Mouse (Mus musculus) hindbrain, embryonic 14.5 days (tissue): ENCODE measurements around the gene Ssbp3. TPM values are rescaled to one million over a fixed set of nuclear protein-coding genes. Genes with fewer than 3 reads are reported as not detected.

ENCODE experiments used
- ATAC-seq: fragments of 200-750 bp; cut with Nextera tagmentation; 2 replicates; pipeline ENCODE4 v1.8.0; 2017; ENCODE audit warnings: moderate number of reproducible peaks, mild to moderate bottlenecking, moderate TSS enrichment, moderate library complexity; ENCODE audit not compliant: low FRiP score
- DNase-seq: peaks from one replicate; pipeline ENCODE4 v3.0.0-alpha.2; 2015; ENCODE audit warnings: low spot score
- H3K27ac ChIP-seq: fragments of 300-500 bp; sonication (generic); 2 replicates; pipeline ENCODE4 v1.5.1; 2014; ENCODE audit warnings: mild to moderate bottlenecking, moderate library complexity
- H3K27me3 ChIP-seq: fragments of 300-500 bp; sonication (generic); 2 replicates; pipeline ENCODE4 v1.6.1; 2014; ENCODE audit warnings: mild to moderate bottlenecking, low read length, mixed read lengths; ENCODE audit not compliant: control insufficient read depth, insufficient read depth
- H3K36me3 ChIP-seq: fragments of 300-500 bp; sonication (generic); replicated peaks from 2 replicates; pipeline ENCODE4 v1.6.1; 2014; ENCODE audit not compliant: control insufficient read depth, insufficient read depth
- H3K4me1 ChIP-seq: fragments of 300-500 bp; sonication (generic); replicated peaks from 2 replicates; pipeline ENCODE4 v1.6.1; 2014; ENCODE audit warnings: antibody characterized with exemption, low read length, mixed read lengths; ENCODE audit not compliant: control insufficient read depth, insufficient read depth
- H3K4me2 ChIP-seq: fragments of 300-500 bp; sonication (generic); replicated peaks from 2 replicates; pipeline ENCODE4 v1.6.1; 2014; ENCODE audit warnings: mild to moderate bottlenecking, moderate library complexity
- H3K4me3 ChIP-seq: fragments of 300-500 bp; sonication (generic); replicated peaks from 2 replicates; pipeline ENCODE4 v1.5.1; 2014; ENCODE audit warnings: mild to moderate bottlenecking, low read length
- H3K9ac ChIP-seq: fragments of 300-500 bp; sonication (generic); 2 replicates; pipeline ENCODE4 v1.6.1; 2014
- H3K9me3 ChIP-seq: fragments of 300-500 bp; sonication (generic); 2 replicates; pipeline ENCODE4 v1.6.1; 2016; ENCODE audit warnings: low read length; ENCODE audit not compliant: control insufficient read depth
- WGBS: fragments of 180-500 bp; shearing (Covaris S2); extraction: QIAGEN DNeasy Blood & Tissue Kit; methylation state at CpG from one replicate; pipeline ENCODE4 v1.1.7; 2014; 5-methylcytosine and 5-hydroxymethylcytosine counted together
- polyA plus RNA-seq: library from polyadenylated mRNA; unstranded; fragments of >200 nt; fragmentation: Nextera tagmentation; extraction: Ambion mirVana; gene quantifications from 2 replicates; pipeline ENCODE4 v1.2.1, GENCODE M21; 2014

The Ssbp3 gene
- polyA plus RNA-seq, 1 experiment from 2014 or later, result 100 TPM

- Histone ChIP-seq H3K9me3 (no peaks in the 10 kb centered on the region), H3K36me3 (no peaks in the 10 kb centered on the region), H3K4me2 (no peak overlapping the region), H3K27me3 (no peaks in the 10 kb centered on the region), H3K4me3 (no peak overlapping the region), H3K27ac (no peak overlapping the region), H3K4me1 (peaks cover 37% of the 10 kb centered on the region), H3K9ac (no peak overlapping the region)
- WGBS, result 75% methylated on average over 5 of the region's 5 CpGs
- DNase-seq (no peak), ATAC-seq (no peak)
Observed at GRCm38 (mm10) chr4:106994252-106994651, 83.8 kb downstream of the Ssbp3 start.

GRCm38 (mm10) chr4:106995069-106995468, 84.6 kb downstream of the Ssbp3 start:
- H3K27me3 ChIP-seq, result no peaks in the 10 kb centered on the region
- H3K9ac ChIP-seq, result no peak overlapping the region
- WGBS, result 88% methylated on average over 6 of the region's 6 CpGs
- H3K4me1 ChIP-seq, result peaks cover 37% of the 10 kb centered on the region
- DNase-seq (no peak), ATAC-seq (no peak)
- no peaks in the 10 kb centered on the region for H3K36me3 ChIP-seq
- no peaks in the 10 kb centered on the region for H3K9me3 ChIP-seq
- H3K4me2 ChIP-seq, result no peak overlapping the region
- no peak overlapping the region for H3K4me3 ChIP-seq
- H3K27ac ChIP-seq, result no peak overlapping the region

GRCm38 (mm10) chr4:106995513-106995912, 85.0 kb downstream of the Ssbp3 start:
- Histone ChIP-seq H3K4me3 (no peak overlapping the region), H3K4me1 (peaks cover 38% of the 10 kb centered on the region), H3K27me3 (no peaks in the 10 kb centered on the region), H3K36me3 (no peaks in the 10 kb centered on the region), H3K27ac (no peak overlapping the region), H3K9me3 (no peaks in the 10 kb centered on the region), H3K4me2 (no peak overlapping the region), H3K9ac (no peak overlapping the region)
- WGBS, result 82% methylated on average over 5 of the region's 5 CpGs
- ATAC-seq, result no peak
- DNase-seq, result no peak

GRCm38 (mm10) chr4:106996305-106997076, 86.0 kb downstream of the Ssbp3 start:
- Histone ChIP-seq H3K9me3 (no peaks in the 10 kb centered on the region), H3K27ac (no peak overlapping the region), H3K36me3 (no peaks in the 10 kb centered on the region), H3K4me2 (no peak overlapping the region), H3K4me1 (peaks cover 48% of the 10 kb centered on the region), H3K4me3 (no peak overlapping the region), H3K9ac (no peak overlapping the region), H3K27me3 (no peaks in the 10 kb centered on the region)
- WGBS, result 35% methylated on average over 13 of the region's 13 CpGs
- DNase-seq (no peak), ATAC-seq (no peak)

GRCm38 (mm10) chr4:107001259-107001810, 90.8 kb downstream of the Ssbp3 start:
- Histone ChIP-seq H3K4me2 (no peak overlapping the region), H3K27ac (no peak overlapping the region), H3K4me1 (peaks cover 54% of the 10 kb centered on the region), H3K4me3 (no peak overlapping the region), H3K36me3 (no peaks in the 10 kb centered on the region), H3K27me3 (no peaks in the 10 kb centered on the region), H3K9me3 (no peaks in the 10 kb centered on the region), H3K9ac (no peak overlapping the region; the same call in 1 of the 2 replicates)
- DNase-seq (no peak), ATAC-seq (no peak)
- WGBS, result 71% methylated on average over 5 of the region's 5 CpGs

GRCm38 (mm10) chr4:107001916-107002488, 91.5 kb downstream of the Ssbp3 start:
- H3K4me3 ChIP-seq, result no peak overlapping the region
- no peaks in the 10 kb centered on the region for H3K9me3 ChIP-seq
- 0 out of 2 replicates have a peak overlapping the region, but pooled peaks have one; percentile 39 for H3K27ac ChIP-seq
- WGBS, result 55% methylated on average over 14 of the region's 14 CpGs
- no peaks in the 10 kb centered on the region for H3K27me3 ChIP-seq
- ATAC-seq (peak; percentile 18; the same call in 1 of the 2 replicates), DNase-seq (no peak)
- H3K9ac ChIP-seq, result no peak overlapping the region
- H3K36me3 ChIP-seq, result no peaks in the 10 kb centered on the region
- H3K4me2 ChIP-seq, result no peak overlapping the region
- H3K4me1 ChIP-seq, result peaks cover 47% of the 10 kb centered on the region

- H3K27ac ChIP-seq, result 0 out of 2 replicates have a peak overlapping the region, but pooled peaks have one; percentile 39
- ATAC-seq, result no peak
Observed at GRCm38 (mm10) chr4:107002517-107003165, 92.1 kb downstream of the Ssbp3 start.

GRCm38 (mm10) chr4:107003199-107003598, 92.7 kb downstream of the Ssbp3 start:
- H3K4me1 ChIP-seq, result peaks cover 43% of the 10 kb centered on the region
- H3K4me3 ChIP-seq, result no peak overlapping the region
- DNase-seq, result no peak
- no peak overlapping the region for H3K9ac ChIP-seq
- no peaks in the 10 kb centered on the region for H3K27me3 ChIP-seq
- H3K4me2 ChIP-seq, result no peak overlapping the region
- no peaks in the 10 kb centered on the region for H3K9me3 ChIP-seq
- no peak for ATAC-seq
- 36% methylated on average over 2 of the region's 2 CpGs for WGBS
- H3K27ac ChIP-seq, result no peak overlapping the region
- H3K36me3 ChIP-seq, result no peaks in the 10 kb centered on the region

More at GRCm38 (mm10) chr4:107002517-107003165, 92.1 kb downstream of the Ssbp3 start:
- no peaks in the 10 kb centered on the region for H3K9me3 ChIP-seq
- H3K27me3 ChIP-seq, result no peaks in the 10 kb centered on the region
- H3K9ac ChIP-seq, result no peak overlapping the region
- no peak overlapping the region for H3K4me3 ChIP-seq
- no peaks in the 10 kb centered on the region for H3K36me3 ChIP-seq
- 65% methylated on average over 11 of the region's 11 CpGs for WGBS
- no peak for DNase-seq
- no peak overlapping the region for H3K4me2 ChIP-seq
- peaks cover 43% of the 10 kb centered on the region for H3K4me1 ChIP-seq

- 78% methylated on average over 3 of the region's 3 CpGs for WGBS
- H3K4me1 ChIP-seq, result peaks cover 43% of the 10 kb centered on the region
- no peak for ATAC-seq
- no peak overlapping the region for H3K9ac ChIP-seq
- no peaks in the 10 kb centered on the region for H3K27me3 ChIP-seq
- no peaks in the 10 kb centered on the region for H3K9me3 ChIP-seq
- H3K4me2 ChIP-seq, result no peak overlapping the region
- no peak overlapping the region for H3K27ac ChIP-seq
- DNase-seq, result no peak
- H3K36me3 ChIP-seq, result no peaks in the 10 kb centered on the region
- no peak overlapping the region for H3K4me3 ChIP-seq
Observed at GRCm38 (mm10) chr4:107003786-107004185, 93.3 kb downstream of the Ssbp3 start.
